Mouse (Mus musculus) ES-Bruce4 (cell line): Measurements from ENCODE around the gene Arhgap18.

Experiments
- CTCF ChIP-seq: IDR thresholded peaks from one replicate; pipeline ENCODE4 v1.8.1; 2011; ENCODE audit warnings: low read depth, low read length
- EP300 ChIP-seq: IDR thresholded peaks from 2 replicates; pipeline ENCODE4 v1.6.1; 2011; ENCODE audit warnings: low read depth, low read length; ENCODE audit not compliant: insufficient read depth
- POLR2A ChIP-seq: IDR thresholded peaks from one replicate; pipeline ENCODE4 v1.8.1; 2011; ENCODE audit warnings: low read length; ENCODE audit not compliant: insufficient read depth

- TF ChIP-seq CTCF (no peak), EP300 (no peak), POLR2A (no peak)
Measured at GRCm38 (mm10) chr10:26878924-26879600, 125.8 kb downstream of the Arhgap18 start.
